Mouse (Mus musculus) heart, postnatal 25 days (tissue): ENCODE results near the gene Fhl2. TPM values are rescaled to one million over a fixed set of nuclear protein-coding genes. Genes with fewer than 3 reads are reported as not detected.
"Not testable (repeated sequence)": the region's sequence is repeated elsewhere in the genome, so short reads cannot be mapped to it uniquely, and the experiment has no call there.

Experiments used
- DNase-seq: peaks from one replicate; pipeline ENCODE4 v3.0.0; 2022; ENCODE audit warnings: low spot score
- intact Hi-C: fragments of 180-260 bp; cut with DNase I; formaldehyde crosslinking; loops from one replicate; pipeline ENCODE4 v1.15.1; 2025
- total RNA-seq, 2 experiments: library from RNA; stranded (reverse); gene quantifications; 2 replicates each; pipeline ENCODE4 v1.2.3; 2021

Gene Fhl2
- total RNA-seq, 2 experiments from 2014 or later, result 2,139 to 2,275 TPM

DNA sequence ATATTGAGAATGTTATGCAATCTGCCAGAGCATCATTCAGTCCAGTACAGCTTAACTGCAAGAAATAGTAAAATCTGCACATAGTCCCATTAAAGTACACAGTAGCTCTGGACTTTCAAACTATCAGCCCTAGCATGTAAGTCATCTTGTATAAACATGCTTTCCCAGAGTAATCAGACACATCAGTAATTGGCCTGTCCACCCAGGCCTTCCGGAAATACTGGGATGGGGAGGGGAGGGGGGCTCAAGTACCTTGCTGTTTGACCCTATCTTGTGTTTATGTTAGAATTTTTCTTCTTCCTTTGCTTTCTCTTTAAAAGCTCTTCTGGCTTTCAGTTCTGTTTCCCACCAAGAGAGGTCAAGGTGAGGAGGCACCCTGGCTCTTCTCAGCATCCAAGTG, 725 bp downstream of the Fhl2 start:
- DNase-seq, result no peak
- intact Hi-C loops, result no loop called here

- intact Hi-C loops, result no loop called here
Measured at GRCm38 (mm10) chr1:43193423-43193822, 3.4 kb downstream of the Fhl2 start.

GRCm38 (mm10) chr1:43192471-43192870, 4.3 kb downstream of the Fhl2 start:
- no peak for DNase-seq
- intact Hi-C loops, result no loop called here

More at GRCm38 (mm10) chr1:43193423-43193822, 3.4 kb downstream of the Fhl2 start:
- no peak for DNase-seq

DNA sequence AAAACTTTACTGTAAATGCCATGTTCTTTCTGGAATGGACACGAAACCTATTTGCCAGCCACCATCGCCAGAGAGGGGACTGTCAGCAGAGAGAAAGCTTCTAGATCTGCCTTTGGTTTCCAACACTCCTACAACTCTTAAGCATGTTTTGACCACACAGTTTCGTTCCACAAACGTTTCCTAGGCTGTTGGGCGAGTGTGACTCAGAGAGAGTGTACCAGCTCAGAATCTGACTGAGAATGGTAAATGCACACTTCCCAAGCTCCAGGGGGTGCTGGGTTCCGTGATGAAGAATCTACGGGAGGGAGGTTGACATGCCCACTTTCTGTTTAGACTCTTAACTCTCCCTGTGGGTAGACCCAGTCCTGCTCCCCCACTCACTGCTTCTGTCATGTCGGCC, 5.7 kb downstream of the Fhl2 start:
- intact Hi-C loops, result no loop called here
- no peak for DNase-seq

DNA sequence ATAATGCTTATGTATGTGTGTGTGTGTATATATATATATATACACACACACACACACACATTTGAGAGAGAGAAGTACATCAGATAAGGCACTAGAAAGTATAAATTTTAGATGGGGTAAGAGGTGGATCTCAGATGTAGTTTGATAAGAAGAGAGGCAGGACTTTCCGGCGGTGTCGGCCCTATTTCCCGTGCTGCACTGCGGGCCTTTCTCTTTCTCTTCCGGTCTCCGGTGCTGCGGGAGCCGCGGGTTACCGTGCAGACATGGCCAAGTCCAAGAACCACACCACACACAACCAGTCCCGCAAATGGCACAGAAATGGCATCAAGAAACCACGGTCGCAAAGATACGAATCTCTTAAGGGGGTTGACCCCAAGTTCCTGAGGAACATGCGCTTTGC, 7.9 kb downstream of the Fhl2 start:
- intact Hi-C loops, DNase-seq: not testable (repeated sequence)

DNA sequence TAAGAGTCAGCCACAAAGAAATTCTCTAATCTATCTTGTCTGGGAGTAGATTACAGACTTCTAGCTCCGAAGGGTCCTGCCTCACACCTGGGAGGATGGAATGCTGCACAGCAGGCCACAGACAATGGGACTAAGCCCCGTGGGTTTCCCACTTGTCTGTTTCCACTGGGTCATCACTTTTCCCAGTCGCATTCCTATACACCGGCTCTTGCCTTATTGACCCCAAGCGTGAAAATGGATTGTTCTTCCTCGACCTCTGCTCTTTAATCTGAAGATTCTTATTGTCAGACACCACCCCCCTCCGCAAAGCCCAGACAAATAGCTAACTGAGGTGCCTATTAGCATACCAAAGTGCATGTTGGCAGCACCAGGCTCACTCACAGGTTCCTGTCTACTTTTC, 10.4 kb downstream of the Fhl2 start:
- intact Hi-C loops, result no loop called here
- no peak for DNase-seq

DNA sequence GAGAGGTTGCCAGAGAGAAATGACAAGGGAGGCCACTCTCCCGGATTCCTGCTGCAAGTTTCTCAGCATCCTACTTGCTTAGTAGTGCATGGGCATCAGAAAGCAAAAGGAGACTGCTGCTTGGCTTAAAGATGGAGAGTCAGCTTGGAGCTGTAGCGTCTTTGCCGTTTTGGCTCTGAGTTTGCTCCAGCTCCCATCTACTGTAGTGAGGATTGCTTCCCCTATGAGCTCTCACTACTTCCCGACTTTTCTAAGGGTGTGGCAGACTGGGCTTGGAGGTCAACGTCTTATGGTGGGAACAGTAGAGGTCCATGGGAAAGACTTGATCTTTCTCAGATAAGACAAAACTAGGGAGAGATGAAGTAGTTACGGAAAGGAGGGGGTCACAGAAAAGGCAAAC, 15.9 kb downstream of the Fhl2 start:
- intact Hi-C loops, result no loop called here
- DNase-seq, result no peak

- no peak for DNase-seq
- intact Hi-C loops, result no loop called here
Measured at GRCm38 (mm10) chr1:43178780-43179179, 18.0 kb downstream of the Fhl2 start.

DNA sequence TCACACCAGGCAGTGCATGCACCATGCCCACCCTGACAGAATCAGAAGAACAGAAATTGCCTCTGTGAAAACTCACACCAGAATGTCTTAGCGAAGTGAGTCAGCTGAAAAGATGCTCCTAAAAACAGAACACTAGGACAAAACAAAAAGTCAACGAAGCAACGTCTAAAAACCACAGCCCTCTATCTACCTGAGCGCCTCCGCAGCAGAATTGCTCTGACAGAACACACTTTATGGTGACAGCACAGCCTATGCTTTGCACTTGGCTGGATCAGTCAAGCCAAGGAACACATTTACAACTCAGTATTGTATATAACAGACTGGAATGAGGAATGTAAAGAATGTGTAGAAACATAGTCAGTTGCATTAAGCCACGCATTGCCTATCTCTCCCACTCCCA, 18.4 kb downstream of the Fhl2 start:
- DNase-seq, result no peak
- intact Hi-C loops, result no loop called here

GRCm38 (mm10) chr1:43173283-43174226, 23.2 kb downstream of the Fhl2 start:
- no peak for DNase-seq
- intact Hi-C loops, result no loop called here

GRCm38 (mm10) chr1:43171816-43172215, 25.0 kb downstream of the Fhl2 start:
- no peak for DNase-seq
- intact Hi-C loops, result no loop called here

DNA sequence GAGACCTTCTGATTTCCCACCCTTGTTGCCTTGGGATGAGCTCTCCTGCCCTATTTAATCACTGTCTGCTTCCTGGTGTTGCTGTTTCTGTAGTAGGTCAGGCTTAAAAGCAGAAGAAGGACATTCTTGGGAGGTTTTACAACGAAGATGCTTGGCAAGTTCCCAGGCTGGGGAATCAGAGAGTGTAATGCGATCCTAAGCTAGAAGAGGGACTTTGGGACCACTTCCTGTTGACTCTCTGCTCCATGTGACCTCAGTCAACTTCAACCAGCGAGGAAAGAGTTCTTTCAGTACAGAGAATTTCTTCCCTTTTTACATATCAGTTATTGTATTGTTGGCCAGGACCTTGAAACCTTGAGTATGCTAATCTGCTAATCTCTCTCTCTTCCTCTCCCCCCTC, 25.7 kb downstream of the Fhl2 start:
- DNase-seq, result no peak

GRCm38 (mm10) chr1:43169661-43170060, 27.1 kb downstream of the Fhl2 start:
- no peak for DNase-seq
- intact Hi-C loops, result no loop called here

More for the DNA sequence above, 25.7 kb downstream of the Fhl2 start:
- intact Hi-C loops, result no loop called here

GRCm38 (mm10) chr1:43169227-43169626, 27.6 kb downstream of the Fhl2 start:
- intact Hi-C loops, result no loop called here
- no peak for DNase-seq

DNA sequence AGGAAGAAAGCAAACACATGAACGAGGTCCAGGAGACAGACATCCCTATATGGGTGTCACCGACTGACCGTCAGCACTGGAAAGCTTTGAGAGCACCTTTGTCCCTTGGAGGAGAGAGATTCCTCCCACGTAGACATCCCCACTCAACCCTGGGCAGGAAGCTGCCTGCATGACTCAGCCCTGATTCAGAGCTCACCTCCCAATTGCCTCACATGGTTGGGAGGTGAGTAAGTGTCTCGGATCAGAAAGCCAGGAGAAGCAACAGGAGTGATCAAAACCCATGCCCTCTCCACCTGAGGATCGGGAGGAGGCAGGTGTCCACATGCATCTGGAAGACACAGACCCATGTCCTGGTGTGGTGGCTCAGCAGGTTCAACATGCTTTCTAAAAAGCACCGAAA, 28.2 kb downstream of the Fhl2 start:
- DNase-seq, result no peak
- intact Hi-C loops, result no loop called here

DNA sequence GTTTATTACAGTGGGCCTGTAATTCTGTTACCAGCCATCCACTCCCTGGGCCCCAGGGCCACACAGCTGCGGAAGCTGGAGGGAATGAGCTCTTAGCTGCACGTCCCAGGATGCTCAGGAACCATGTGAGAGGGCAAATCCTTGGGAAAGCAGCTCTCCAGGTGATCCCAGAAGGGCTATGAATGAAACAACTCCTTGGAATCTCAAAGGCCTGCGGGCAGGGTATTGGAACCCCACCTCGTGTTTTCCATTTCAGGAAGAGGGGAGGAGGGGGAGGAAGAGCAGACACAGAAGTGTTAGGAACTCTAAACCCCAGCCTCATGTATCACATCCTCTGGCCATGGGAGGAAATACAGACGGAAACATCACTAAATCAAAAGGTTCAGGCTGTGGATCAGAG, 28.8 kb downstream of the Fhl2 start:
- intact Hi-C loops, result no loop called here

DNA sequence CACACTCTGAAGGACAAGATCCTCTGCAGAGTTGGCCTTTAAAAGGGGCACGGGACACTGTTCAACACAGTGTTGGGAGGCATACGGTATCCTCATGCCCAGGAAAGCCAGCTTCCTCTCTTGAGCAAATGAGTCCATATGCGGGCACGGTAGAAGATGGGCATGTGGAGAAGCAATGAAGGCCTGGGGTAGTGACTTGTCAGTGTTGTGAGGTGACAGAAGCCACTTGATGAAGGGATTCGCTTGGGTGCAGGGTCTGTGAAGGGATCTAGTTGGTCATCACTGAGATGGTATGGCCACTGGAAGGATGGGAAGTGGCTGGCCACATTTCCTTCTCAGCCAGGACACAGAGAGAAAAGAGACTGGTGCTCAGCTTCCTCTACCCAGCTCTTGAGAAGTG, 32.2 kb downstream of the Fhl2 start:
- no peak for DNase-seq

More for the DNA sequence above, 28.8 kb downstream of the Fhl2 start:
- no peak for DNase-seq

DNA sequence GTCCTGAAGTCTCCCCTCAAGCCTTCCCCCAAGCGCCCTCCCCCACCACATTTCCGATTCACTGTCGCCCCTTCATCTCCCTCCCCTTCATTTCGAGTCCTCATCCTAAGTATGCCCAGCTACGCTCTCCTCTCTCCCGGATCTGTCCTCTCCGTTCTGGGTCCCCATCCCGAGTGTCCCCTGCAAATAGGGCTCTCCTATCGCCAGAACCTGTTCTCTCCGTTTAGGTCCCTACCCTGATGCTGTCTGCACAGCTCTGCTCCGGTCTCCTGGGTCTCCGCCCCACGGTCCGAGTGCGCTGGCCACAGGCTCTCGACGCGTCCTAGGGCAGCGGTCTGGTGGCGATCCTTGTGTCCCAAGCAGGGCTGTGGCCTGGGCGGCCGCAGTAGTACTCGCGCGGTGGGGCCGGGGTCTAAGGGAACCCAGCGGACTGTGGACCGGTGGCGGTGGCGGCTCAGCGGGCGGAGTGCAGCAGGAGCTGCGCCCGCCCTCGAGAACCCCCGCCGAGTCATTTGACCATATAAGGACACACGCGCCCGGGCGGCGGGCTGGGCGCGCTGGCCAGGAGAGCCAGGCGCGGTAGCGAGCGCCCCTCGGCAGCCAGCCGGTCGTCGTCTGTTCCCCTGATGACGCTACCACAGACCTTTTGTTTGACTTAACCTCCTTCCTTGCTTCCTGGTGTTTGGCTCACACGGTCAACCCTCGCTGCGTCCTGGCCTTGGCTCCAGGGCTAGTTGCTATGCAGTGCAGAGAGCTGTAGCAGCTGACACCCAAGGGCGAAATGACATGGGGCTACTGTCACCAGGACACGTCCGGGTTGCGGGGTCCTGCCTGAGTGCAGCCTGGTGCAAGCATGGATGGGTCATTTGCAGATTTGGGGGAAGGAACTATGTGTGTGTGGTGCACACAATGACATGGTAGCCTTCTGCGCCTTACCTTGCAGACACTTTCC, 33.0 kb downstream of the Fhl2 start:
- peak; percentile 61 for DNase-seq

More for the DNA sequence above, 32.2 kb downstream of the Fhl2 start:
- intact Hi-C loops, result no loop called here

DNA sequence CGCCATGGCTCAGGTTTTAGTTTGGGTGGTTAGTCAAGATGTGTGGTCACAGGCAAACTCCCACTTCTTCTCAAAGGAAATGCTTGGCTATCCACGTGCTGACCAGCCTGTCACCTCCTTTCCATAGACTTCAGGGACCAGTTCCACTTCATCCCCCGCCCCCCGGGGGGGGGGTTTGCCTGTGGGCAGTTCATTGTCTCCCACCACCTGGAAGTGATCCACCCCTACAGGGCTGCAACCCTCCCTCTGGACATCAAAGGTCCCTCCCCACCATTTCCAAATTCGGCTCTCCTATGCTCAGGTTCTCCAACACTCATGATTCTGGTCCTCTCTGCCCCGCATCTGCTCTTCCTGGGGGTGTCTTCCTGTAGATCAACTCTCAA, 33.7 kb downstream of the Fhl2 start:
- intact Hi-C loops, result no loop called here
- no peak for DNase-seq

More for the DNA sequence above, 33.0 kb downstream of the Fhl2 start:
- intact Hi-C loops, result no loop called here

DNA sequence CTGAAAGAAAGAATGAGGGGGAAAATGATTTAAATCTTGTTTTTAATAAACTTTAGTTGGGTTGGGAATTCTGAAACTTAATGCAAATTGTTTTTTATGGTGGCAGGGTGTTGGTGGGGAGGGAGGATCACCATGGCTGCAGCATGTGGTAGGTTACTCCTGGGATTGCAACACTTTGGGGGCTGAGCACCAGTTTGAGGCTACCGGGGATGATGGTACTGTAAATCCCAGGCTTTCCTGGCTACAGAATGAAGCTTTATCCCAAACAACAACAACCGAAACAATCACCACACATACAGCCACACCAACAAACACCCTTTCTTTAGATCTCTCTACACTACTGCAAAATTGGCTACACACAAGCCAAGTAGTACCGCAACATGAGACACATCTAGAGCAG, 34.4 kb downstream of the Fhl2 start:
- intact Hi-C loops, result no loop called here
- DNase-seq, result no peak

DNA sequence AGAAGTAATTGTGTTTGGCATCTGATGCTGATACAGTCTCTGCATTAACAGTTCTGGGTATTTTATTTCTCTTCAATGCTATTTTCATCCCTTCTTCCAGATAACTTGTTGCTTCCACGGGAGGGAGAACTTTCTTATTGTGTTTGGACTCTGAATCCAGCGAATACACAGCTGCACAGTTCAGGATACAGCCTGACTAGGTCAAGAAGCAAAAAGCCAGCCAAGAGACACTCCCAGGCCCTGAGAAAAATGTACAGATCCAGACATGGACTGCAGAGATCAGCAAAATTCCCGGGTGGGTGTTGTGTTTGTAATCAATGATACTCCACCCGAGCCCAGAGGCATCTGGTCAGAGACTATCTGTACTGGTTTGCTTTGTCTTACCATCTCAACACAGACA, 37.4 kb downstream of the Fhl2 start:
- intact Hi-C loops, result no loop called here
- DNase-seq, result no peak
